Mouse (Mus musculus): Measurements from ENCODE around the gene Atp6v1g1.

Atp6v1g1 gene

DNA sequence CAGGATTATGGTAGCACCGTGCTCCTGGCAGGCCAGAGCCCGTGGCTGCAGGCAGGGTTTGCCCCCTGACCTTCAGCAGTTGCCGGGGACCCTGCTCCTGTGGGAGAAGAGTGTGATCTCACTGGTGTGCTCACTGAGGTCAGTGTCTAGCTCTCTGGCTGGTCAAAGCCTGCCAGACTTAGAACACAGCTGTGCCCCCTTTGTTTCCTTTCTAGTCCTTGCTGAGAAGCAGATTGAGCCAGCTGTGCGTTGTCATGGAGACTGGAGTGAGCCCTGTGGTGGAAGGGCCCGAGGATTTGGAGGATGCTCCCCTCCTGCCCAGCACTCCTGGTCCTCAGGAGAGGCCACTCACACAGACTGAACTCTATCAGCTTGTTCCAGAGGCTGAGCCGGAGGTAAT lies 35.5 kb downstream of the Atp6v1g1 start:
- DNase-seq (ENCODE audit: low read depth), result no peak

DNA sequence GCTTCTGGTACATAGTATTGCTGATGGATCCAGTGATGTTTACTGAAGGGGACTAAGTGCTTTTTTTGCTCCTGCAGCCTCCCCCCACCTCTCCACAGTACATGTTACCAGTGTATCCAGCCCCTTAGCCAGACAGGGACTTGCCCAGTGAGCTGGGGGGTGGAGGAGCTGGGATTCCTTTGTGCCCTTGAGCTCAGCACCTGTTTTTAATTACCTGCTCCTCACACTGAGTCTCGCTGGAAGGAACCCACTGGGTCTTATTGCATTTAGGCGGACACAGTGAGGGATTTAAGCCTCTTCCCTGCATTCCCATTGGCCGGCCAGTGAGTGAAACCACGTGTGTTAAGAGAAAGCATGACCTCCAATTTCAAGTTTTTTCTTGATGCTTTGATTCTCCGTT lies 38.0 kb downstream of the Atp6v1g1 start:
- no peak for DNase-seq (ENCODE audit: low read depth)

DNA sequence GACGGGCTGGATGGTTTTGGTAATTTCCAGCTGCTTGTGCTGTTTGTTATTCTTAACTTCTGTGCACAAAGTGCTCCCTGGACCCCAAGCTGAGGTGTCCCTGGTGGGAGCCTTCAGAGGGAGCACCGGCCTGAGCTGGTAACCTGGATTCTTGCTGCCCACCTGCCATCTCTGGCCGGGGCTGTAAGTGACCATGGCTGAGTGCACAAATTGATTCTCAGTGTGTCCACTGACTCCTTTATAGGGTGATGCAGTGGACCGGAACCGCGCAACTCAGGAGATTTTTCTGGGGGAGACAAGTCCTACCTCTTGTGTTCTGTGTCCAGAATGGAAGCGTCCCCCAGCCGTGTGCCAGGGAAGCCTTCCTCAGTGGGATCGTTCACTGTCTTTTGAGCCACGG lies 40.6 kb downstream of the Atp6v1g1 start:
- DNase-seq (ENCODE audit: low read depth), result no peak

DNA sequence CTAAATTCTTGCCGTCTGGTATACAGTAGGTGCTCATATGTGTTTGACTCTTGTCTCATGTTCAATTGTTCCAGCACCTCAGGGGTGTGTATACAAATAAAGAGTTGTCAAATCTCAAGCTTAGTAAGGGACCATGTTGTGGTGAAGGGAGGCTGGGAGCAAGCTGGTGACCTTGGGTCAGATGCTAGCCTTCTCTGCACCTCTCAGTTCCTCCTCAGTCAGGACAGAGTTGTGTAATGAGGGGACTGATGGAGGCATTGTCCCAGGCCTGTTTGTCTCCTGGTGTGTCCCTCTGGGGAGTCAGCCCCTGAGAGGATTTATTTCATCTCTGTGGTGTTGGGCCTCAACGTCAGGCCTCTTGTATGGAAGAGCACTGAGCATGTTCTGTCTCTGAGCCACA lies 41.7 kb downstream of the Atp6v1g1 start:
- DNase-seq (ENCODE audit: low read depth), result no peak

DNA sequence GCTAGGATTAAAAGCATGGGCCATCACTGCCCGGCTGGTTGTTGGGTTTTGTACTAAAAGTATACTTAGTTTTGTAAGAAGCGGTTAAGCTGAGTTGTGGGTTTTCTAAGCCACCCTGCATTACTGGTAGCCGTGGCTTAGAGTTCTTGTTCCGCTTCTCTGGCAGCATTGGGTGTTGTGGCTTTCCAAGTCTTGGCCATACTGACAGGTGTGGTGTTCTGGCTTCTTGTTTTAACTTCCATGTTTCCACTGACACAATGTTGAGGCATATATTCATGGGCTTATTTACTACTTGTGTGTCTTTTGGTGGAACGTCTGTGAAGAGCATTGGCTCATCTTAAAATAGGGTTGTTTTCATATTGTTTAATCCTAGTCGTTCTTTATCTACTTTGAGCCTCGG lies 45.4 kb downstream of the Atp6v1g1 start:
- peak; percentile 51 for DNase-seq (ENCODE audit: low read depth)

DNA sequence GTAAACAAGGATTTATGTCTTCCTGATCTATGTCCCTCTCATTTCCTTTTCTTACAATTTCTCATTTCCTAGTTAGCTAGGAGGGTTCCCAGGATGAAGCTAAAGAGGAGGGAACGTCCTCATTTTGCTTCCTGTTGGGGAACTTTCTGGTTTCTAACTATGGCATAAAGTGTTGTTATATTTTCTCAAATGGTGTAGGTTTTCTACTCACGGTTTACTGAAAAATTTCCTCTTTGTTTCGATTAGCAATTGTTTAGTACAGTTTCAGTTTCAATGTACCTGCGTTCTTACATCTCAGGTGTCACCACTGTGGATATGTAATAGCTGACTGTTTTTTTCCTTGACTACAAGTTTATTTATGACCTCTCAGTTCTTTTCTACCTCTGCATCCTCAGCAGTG lies 46.0 kb downstream of the Atp6v1g1 start:
- DNase-seq (ENCODE audit: low read depth), result peak; percentile 69

DNA sequence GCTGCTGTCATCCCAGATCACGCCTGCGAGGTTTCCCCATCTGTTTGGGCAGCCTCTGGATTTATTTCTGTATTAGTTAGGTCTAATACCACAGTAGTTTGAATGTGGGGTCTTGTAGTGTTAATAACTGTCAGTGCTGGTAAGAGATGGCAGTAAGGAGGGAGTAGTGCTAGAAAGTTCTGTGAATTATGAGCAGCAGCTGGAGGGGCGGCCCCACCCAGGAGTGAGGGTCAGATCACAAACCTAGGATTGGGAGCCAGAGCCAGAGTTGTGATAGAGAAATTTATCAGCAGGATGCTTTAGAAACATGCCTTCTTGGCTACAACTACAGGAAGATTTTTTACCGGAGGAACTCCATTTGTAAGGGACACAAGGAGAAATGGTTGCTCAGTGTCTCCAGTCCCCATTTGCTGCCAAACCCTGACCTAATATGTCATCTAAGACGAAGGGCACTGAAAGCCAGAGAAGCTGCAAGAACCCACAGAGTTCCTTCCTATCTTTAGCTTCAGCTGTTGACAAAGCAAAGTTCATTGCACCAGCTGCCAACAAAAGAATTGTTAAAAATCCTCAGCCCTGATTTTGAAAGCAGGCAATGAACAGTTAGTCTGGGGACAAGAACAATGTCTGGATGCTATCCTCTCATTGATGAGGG lies 50.0 kb downstream of the Atp6v1g1 start:
- DNase-seq (ENCODE audit: low read depth), result no peak

DNA sequence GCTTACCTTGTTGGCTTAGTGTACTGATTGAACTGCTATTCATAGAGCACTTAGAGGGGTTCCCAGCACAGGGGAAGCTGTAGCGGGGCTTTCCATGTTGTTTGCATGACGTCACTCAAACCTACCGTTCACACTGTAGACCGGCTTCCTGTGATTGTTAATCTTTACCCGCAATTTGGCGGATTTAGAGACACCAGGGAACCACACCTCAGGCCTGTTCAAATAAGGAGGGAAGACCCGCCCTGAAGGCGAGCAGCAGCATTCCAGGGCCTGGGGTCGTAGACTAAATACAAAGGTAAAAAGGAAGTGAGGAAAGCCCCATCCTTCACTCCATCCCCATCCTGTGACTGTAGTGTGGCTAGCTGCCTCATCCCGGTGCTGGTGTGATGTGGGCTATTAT lies 50.7 kb downstream of the Atp6v1g1 start:
- DNase-seq (ENCODE audit: low read depth), result peak; percentile 85

DNA sequence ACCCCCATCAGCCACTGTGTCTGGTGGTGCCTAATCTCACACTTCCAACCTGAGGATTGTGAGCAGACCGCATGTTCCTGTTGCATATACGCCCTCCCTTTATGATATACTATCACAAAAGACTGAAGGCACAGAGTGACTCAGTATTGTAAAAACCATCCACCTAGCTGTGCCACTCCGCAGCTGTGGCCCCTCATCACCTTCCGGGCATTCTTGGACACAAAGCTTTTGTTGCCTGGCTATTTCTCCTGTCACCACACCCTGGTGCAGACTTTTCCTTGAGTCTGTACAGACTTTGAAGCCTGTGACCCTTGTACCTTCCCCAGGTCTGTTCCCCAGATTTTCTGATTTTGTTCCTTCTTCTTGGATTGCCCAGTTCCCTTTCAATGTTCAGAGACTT lies 51.4 kb downstream of the Atp6v1g1 start:
- DNase-seq (ENCODE audit: low read depth), result no peak
